Mouse (Mus musculus) cerebellum, adult 11 months (tissue): Measurements from ENCODE around the gene Kri1.
"Not testable (repeated sequence)": the region's sequence is repeated elsewhere in the genome, so short reads cannot be mapped to it uniquely, and the experiment has no call there.

Experiments
- DNase-seq: peaks from one replicate; pipeline ENCODE4 v3.0.0; 2022

The Kri1 gene

GRCm38 (mm10) chr9:21314367-21315140 lies 26.8 kb upstream of the Kri1 start:
- no peak for DNase-seq

GRCm38 (mm10) chr9:21313394-21313793 lies 25.6 kb upstream of the Kri1 start:
- DNase-seq = peak; percentile 86

DNA sequence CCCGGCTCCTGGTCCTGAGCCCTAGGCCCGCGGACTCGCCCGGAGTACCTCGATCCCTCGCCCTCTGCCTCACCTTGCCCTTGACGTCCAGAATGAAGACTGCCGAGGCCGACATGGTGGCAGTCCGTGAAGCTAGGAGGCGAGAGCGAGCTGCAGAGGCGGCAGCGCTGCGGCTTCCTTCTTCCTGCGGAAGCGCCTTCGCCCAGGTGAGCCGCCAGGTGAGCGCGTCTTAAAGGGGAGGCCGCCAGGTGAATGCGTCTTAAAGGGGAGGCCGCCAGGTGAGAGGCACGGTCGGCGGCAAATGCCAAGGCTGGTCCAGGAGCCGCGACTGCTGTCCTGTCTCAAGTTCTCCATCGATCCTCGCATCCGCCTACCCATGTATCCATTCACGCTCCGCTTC lies 24.4 kb upstream of the Kri1 start, which contains the start of gene Ap1m2:
Gene Ap1m2, minus strand, starts transcription at position 204 of the 400 bp plus-strand sequence.
- no peak for DNase-seq

- no peak for DNase-seq
Observed at GRCm38 (mm10) chr9:21311695-21312094, 23.9 kb upstream of the Kri1 start.

DNA sequence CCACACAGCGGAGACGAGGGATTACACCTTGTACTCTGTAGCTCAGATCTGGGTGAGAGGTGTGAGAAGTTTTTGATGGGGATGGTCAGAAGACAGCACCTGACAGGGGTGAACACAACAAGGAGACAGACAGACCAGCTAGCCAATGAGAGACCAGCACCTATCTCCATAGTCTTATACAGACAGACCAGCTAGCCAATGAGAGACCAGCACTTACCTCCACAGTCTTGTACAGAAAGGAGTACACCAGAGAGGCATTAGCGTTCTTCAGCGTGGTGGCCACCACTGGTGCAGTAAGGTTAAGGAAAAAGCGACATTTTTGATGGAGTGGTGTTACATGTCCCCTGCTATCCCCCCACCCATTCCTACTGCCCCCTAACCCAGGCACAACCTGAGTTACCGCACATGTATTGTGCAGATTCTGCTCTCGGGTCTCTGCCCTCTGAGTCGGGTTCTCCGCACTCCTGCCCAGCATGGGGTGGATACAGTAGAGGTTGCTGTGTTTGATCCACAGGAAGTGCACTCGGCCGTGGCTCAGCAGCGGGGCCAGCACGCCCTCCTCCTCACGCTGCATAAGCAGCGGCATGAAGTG lies 21.5 kb upstream of the Kri1 start:
- no peak for DNase-seq

DNA sequence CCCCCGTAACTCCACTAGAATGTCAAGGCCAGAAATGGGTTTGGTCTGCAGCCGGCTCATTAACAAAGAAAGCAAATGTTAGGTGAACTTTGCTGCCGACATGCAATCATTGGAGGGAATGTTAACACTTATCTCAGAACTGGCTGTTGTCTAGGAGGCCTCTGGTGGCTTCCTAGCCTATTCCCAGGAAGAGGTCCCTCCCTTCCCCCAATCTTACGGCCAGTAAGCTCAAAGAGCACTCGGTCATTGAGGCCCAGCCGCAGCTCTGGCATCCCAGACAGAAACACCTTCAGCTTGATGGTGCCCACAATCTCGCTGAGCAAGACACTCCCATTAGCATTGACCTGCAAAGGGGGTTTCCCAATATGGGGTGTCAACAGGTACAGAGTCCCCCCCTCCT lies 17.3 kb upstream of the Kri1 start:
- DNase-seq = no peak

GRCm38 (mm10) chr9:21299014-21299413 lies 11.2 kb upstream of the Kri1 start:
- DNase-seq = no peak

GRCm38 (mm10) chr9:21292271-21292670 lies 4.5 kb upstream of the Kri1 start:
- no peak for DNase-seq

- not testable (repeated sequence) for DNase-seq
Observed at GRCm38 (mm10) chr9:21291868-21292267, 4.1 kb upstream of the Kri1 start.

DNA sequence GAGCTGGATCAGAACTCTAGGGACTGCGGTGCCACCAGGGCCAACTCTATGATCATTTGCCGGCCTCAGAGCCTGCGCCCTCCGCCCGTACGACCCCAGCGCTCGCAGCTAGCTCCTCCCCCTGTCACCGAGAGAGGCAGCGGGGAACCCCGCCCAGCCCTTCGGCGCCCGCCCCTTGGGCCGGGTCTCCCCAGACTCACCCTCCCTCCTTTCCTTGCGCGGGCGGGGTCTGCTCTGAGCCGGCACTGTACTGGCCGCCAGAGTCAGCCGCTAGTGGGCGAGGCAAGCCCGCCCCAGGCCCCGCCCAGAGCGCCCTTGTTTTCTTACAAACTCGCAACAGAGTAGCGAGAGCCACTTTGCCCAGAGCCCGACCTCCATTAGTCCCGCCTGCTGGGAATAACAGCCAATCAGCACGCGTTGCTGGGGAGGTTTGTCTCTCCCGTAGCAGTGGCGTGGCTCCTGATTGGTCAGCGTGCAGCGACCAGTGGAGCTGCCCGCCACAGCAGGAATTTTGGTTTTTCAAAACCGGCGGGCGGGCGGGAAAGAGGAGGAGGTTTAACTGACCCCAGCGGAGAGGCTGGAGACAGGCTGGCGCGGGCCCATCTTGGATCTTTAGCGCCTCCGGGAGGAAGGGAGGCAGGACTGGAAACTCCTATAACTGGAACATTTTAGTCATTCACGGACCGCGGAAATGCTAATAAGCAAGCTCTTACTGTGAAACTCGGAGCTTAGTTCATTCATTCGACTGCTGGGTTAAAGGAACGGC lies 3.4 kb upstream of the Kri1 start, which contains the start of gene Cdkn2d:
Gene Cdkn2d, minus strand, starts transcription at position 386 of the 766 bp plus-strand sequence.
- DNase-seq = peak; percentile 99

- peak; percentile 64 for DNase-seq
Observed at GRCm38 (mm10) chr9:21290589-21290988, 2.8 kb upstream of the Kri1 start.

DNA sequence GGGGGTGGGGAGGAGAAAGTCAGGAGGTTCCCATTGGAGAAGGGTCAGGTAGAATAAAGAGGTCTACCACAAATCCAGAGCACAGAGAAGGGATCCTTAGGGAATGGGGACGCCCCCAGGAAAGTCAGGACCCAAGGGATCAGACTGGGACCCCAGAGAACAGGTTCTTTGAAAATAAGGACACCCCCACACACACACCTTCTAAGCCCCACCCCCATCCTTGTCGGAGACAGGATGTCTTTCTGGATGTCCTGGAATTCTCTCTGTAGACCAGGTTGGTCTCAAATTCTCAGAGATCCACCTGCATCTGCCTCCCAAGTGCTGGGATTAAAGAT lies 1.5 kb upstream of the Kri1 start:
- DNase-seq = no peak

- DNase-seq = peak; percentile 39
Observed at GRCm38 (mm10) chr9:21288404-21289336, 901 bp upstream of the Kri1 start.

DNA sequence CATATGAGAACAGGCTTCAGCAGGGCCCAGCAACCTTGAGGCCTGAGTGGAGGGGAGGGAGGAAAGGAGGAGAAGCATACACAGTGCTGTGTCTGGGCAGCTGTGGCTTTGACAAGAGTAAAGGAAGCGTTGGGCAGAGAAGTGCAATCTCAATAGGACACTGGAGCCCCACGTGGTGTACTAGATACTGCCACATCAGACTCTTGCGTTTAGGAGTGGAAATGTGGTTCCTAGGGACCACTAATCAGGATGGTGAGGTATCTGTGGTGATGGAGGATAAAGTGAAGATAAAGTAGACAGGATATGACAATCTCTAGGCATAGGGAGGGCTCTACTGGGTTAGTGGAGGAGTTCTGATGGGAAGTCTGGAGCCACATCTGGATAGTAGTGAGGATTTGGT lies 1.0 kb downstream of the Kri1 start:
- no peak for DNase-seq

DNA sequence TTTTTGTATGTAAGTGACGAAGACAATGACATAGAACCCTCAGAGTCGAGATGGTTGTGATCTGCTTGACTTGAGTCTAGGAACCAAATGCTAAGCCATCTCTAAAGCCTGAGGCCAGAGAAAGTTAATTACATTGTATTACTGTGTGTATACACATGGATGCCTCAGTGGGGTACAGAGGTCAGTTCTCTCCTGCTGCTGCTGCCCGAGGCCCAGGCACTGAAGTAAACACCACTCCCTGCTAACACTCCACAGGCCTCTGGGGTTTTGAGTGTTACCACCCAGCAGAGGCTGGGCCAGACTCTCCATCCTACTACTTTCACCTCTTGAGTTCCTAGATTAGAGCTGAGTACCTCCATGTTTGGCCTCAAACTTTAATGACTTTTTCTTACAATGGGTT lies 3.8 kb downstream of the Kri1 start:
- no peak for DNase-seq

GRCm38 (mm10) chr9:21283591-21283990 lies 4.2 kb downstream of the Kri1 start:
- DNase-seq = no peak

DNA sequence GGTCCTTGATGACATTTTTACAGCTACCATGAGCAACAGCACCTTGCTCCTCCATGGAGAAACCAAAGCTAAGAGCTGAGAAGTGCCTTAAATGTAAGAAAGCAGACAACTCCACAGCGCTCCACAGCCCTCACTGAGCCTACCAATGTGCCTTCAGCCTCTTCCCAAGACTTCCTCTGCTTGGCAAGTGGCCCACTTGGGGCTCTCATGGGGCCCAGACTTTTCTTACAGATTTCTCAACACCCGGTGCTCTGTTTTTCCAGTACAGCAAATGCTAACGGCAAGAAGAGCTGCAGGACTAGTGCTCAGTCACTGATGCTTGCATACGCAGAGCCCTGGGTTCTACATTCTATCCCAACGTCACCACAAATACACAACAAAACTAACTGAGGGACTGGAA lies 10.0 kb downstream of the Kri1 start:
- DNase-seq = no peak

GRCm38 (mm10) chr9:21276307-21276706 lies 11.5 kb downstream of the Kri1 start:
- no peak for DNase-seq

- no peak for DNase-seq
Observed at GRCm38 (mm10) chr9:21275727-21276126, 12.0 kb downstream of the Kri1 start.

DNA sequence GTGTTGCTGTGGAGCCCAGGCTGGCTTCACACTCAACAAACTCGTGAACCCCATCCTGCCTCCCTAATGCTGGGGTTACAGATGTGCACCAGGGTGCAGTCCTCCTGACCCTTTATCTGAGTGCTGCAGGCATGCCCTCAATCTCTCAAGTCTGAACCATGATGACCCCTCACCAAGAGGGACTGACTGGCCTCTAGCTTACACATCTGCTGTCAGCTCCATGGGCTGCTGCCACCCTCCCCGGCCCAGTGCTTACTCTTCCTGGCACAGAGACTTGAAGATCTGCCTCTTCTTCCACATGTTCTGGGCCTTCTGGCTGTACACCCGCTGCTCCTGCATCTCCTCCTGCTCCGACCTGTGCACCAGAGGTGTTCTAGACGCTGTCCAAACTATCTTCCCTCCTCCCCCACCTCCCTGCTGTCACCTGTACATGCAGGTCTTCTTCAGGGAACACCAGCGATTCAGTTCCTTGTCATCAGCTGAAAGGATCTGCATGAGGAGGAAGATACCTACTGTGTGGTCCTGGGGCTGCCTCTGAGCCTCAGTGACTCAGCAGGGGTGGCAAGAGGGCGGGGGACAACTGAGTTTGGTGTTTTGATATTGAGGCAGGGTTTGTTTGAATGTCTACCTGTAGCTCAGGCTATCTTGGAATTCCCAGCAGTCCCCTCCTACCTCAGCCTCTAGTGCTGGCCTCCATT lies 12.6 kb downstream of the Kri1 start:
- DNase-seq = no peak

GRCm38 (mm10) chr9:21274336-21274735 lies 13.4 kb downstream of the Kri1 start:
- DNase-seq = no peak
